Mouse (Mus musculus) MEL (cell line): ENCODE data around the gene Cpped1. TPM values are rescaled to one million over a fixed set of nuclear protein-coding genes. Genes with fewer than 3 reads are reported as not detected.

Experiments used
- DNase-seq: peaks from one replicate; pipeline ENCODE4 v3.0.0; 2011; ENCODE audit warnings: low read depth, low spot score
- H3K27ac ChIP-seq: 2 replicates; pipeline ENCODE4 v1.5.1; 2012; ENCODE audit warnings: low read depth, mild to moderate bottlenecking, control low read depth, low read length, moderate library complexity; ENCODE audit not compliant: control insufficient read depth
- H3K27me3 ChIP-seq, 2 experiments: fragments of 150-350 bp in 1 of 2; sonication (generic) in 1 of 2; 2 replicates each; pipeline ENCODE4 v1.6.1; 2012; ENCODE audit warnings: low read length in 2 of 2, mild to moderate bottlenecking in 2 of 2, improper control_type of control experiment in 1 of 2, moderate library complexity in 1 of 2; ENCODE audit not compliant: insufficient read depth in 2 of 2, control insufficient read depth in 1 of 2
- H3K36me3 ChIP-seq, 2 experiments: 2 replicates each; pipeline ENCODE4 v1.6.1; 2012 to 2014; ENCODE audit warnings: low read length in 2 of 2, improper control_type of control experiment in 1 of 2, inconsistent platforms in 1 of 2, mild to moderate bottlenecking in 1 of 2; ENCODE audit not compliant: insufficient read depth in 2 of 2, control insufficient read depth in 1 of 2
- H3K4me1 ChIP-seq, 2 experiments: fragments of 150-350 bp in 1 of 2; sonication (generic) in 1 of 2; 2 replicates each; pipeline ENCODE4 v1.6.1; 2012; ENCODE audit warnings: low read length in 2 of 2, improper control_type of control experiment in 1 of 2, mild to moderate bottlenecking in 1 of 2; ENCODE audit not compliant: insufficient read depth in 2 of 2, control insufficient read depth in 1 of 2
- H3K4me3 ChIP-seq, 2 experiments: fragments of 150-350 bp in 1 of 2; sonication (generic) in 1 of 2; 2 replicates each; pipeline ENCODE4 v1.5.1; 2012; ENCODE audit warnings: low read depth in 2 of 2, low read length in 2 of 2, mild to moderate bottlenecking in 2 of 2, moderate library complexity in 2 of 2, control low read depth in 1 of 2, improper control_type of control experiment in 1 of 2; ENCODE audit not compliant: control insufficient read depth in 1 of 2, insufficient read depth in 1 of 2
- H3K79me2 ChIP-seq: 2 replicates; pipeline ENCODE4 v1.6.1; 2012; ENCODE audit warnings: mild to moderate bottlenecking, low read length, moderate library complexity; ENCODE audit not compliant: control insufficient read depth, poor library complexity, insufficient read depth
- H3K9ac ChIP-seq: 2 replicates; pipeline ENCODE4 v1.6.1; 2012; ENCODE audit warnings: low read depth, mild to moderate bottlenecking, control low read depth, low read length, moderate library complexity; ENCODE audit not compliant: control insufficient read depth, poor library complexity, severe bottlenecking
- H3K9me3 ChIP-seq: fragments of 150-350 bp; sonication (generic); replicated peaks from 2 replicates; pipeline ENCODE4 v1.6.1; 2012; ENCODE audit warnings: mild to moderate bottlenecking, low read length, improper control_type of control experiment, moderate library complexity; ENCODE audit not compliant: insufficient read depth
- CHD1 ChIP-seq: IDR thresholded peaks from 2 replicates; pipeline ENCODE4 v1.6.1; 2012; ENCODE audit warnings: low read depth, mild to moderate bottlenecking, inconsistent platforms, low read length, improper control_type of control experiment
- ETS1 ChIP-seq: IDR thresholded peaks from 2 replicates; pipeline ENCODE4 v1.6.1; 2012; ENCODE audit warnings: low read depth, mild to moderate bottlenecking, inconsistent platforms, low read length, improper control_type of control experiment, moderate library complexity
- GABPA ChIP-seq: IDR thresholded peaks from 2 replicates; pipeline ENCODE4 v1.6.1; 2012; ENCODE audit warnings: low read depth, mild to moderate bottlenecking, inconsistent platforms, low read length, improper control_type of control experiment, moderate library complexity
- HCFC1 ChIP-seq: IDR thresholded peaks from 2 replicates; pipeline ENCODE4 v1.6.1; 2012; ENCODE audit warnings: low read depth, mild to moderate bottlenecking, inconsistent platforms, low read length, improper control_type of control experiment, moderate library complexity
- KAT2A ChIP-seq: conservative IDR thresholded peaks from 2 replicates; pipeline ENCODE4 v1.6.1; 2012; ENCODE audit warnings: low read depth, low read length, improper control_type of control experiment, inconsistent platforms
- MEF2A ChIP-seq: IDR thresholded peaks from 2 replicates; pipeline ENCODE4 v1.6.1; 2014; ENCODE audit warnings: low read depth, mild to moderate bottlenecking, inconsistent platforms, low read length, improper control_type of control experiment; ENCODE audit not compliant: poor library complexity, insufficient replicate concordance, severe bottlenecking; ENCODE audit errors: extremely low read depth
- MYB ChIP-seq: IDR thresholded peaks from 2 replicates; pipeline ENCODE4 v1.6.1; 2011; ENCODE audit warnings: mild to moderate bottlenecking, low read depth, low read length, improper control_type of control experiment
- NELFE ChIP-seq: IDR thresholded peaks from 2 replicates; pipeline ENCODE4 v1.6.1; 2011; ENCODE audit warnings: low read depth, low read length, improper control_type of control experiment
- NRF1 ChIP-seq: IDR thresholded peaks from 2 replicates; pipeline ENCODE4 v1.6.1; 2014; ENCODE audit warnings: low read depth, mild to moderate bottlenecking, inconsistent platforms, low read length, improper control_type of control experiment, moderate library complexity; ENCODE audit not compliant: poor library complexity, insufficient read depth, severe bottlenecking
- POLR2A ChIP-seq, 2 experiments: IDR thresholded peaks; 2 replicates each; pipeline ENCODE4 v1.6.1; 2011 to 2012; ENCODE audit warnings: low read length in 2 of 2, mild to moderate bottlenecking in 2 of 2, control low read depth in 1 of 2, improper control_type of control experiment in 1 of 2, low read depth in 1 of 2, moderate library complexity in 1 of 2; ENCODE audit not compliant: control insufficient read depth in 1 of 2, insufficient read depth in 1 of 2, poor library complexity in 1 of 2
- RAD21 ChIP-seq: IDR thresholded peaks from 2 replicates; pipeline ENCODE4 v1.6.1; 2011; ENCODE audit warnings: mild to moderate bottlenecking, low read depth, low read length, improper control_type of control experiment
- SIN3A ChIP-seq: IDR thresholded peaks from 2 replicates; pipeline ENCODE4 v1.6.1; 2012; ENCODE audit warnings: low read length, improper control_type of control experiment, inconsistent platforms
- TAL1 ChIP-seq: IDR thresholded peaks from 2 replicates; pipeline ENCODE4 v1.6.1; 2012; ENCODE audit warnings: mild to moderate bottlenecking, inconsistent platforms, low read length, moderate library complexity, mixed read lengths
- TBP ChIP-seq: IDR thresholded peaks from 2 replicates; pipeline ENCODE4 v1.8.0; 2011; ENCODE audit warnings: low read depth, low read length, improper control_type of control experiment
- TCF12 ChIP-seq: IDR thresholded peaks from 2 replicates; pipeline ENCODE4 v1.6.1; 2014; ENCODE audit warnings: low read depth, mild to moderate bottlenecking, inconsistent platforms, low read length, improper control_type of control experiment, moderate library complexity
- USF1 ChIP-seq: IDR thresholded peaks from 2 replicates; pipeline ENCODE4 v1.6.1; 2014; ENCODE audit warnings: low read depth, mild to moderate bottlenecking, inconsistent platforms, low read length, improper control_type of control experiment, moderate library complexity
- ZKSCAN1 ChIP-seq: IDR thresholded peaks from 2 replicates; pipeline ENCODE4 v1.6.1; 2012; ENCODE audit warnings: low read depth, mild to moderate bottlenecking, inconsistent platforms, low read length, improper control_type of control experiment, moderate library complexity
- polyA plus RNA-seq, 2 experiments: library from polyadenylated mRNA; stranded (reverse) in 1 of 2; unstranded in 1 of 2; fragments of >175 nt in 1 of 2; fragments of >200 nt in 1 of 2; gene quantifications; 2 replicates each; pipeline versions ENCODE4 v1.2.1 to v1.2.4; 2012; ENCODE audit warnings: low replicate concordance in 2 of 2, low read depth in 1 of 2; ENCODE audit not compliant: insufficient read length in 2 of 2, insufficient read depth in 1 of 2, missing spikeins in 1 of 2
- total RNA-seq: library from RNA; depleted of rRNA; stranded (reverse); fragments of 300-350 nt; gene quantifications from 2 replicates; pipeline ENCODE4 v1.2.3, GENCODE M21; 2012

The Cpped1 gene
- total and polyA plus RNA-seq, 3 experiments = 14.1 to 29.9 TPM; not detected in 1

DNA sequence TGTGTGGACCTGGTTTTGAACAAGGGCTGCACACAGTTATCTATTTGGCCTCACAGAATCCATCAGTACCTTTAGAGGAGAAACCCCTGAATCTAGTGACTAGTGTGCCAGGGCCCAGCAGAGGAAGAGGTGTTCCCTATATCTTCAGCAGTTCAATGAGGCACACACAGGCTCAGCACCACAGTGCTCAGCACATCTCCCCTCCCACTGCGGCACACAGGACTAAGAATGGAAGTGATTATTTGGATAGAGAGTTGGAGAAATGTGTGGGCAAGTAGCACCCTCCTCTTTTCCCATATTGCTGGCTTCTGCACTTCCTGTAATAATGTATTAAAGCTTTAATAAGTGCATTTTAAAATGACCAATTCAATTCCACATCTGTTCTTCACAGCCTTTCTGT, 80.4 kb downstream of the Cpped1 start:
- Histone ChIP-seq H3K4me3 (no peak overlapping the region), H3K9me3 (no peaks in the 10 kb centered on the region), H3K4me1 (no peaks in the 10 kb centered on the region), H3K27ac (no peak overlapping the region), H3K79me2 (no peaks in the 10 kb centered on the region), H3K36me3 (no peaks in the 10 kb centered on the region), H3K27me3 (no peaks in the 10 kb centered on the region), H3K9ac (no peak overlapping the region)
- no peak for DNase-seq
- no peak for TF ChIP-seq TAL1
- no peak for TF ChIP-seq ETS1
- no peak for TF ChIP-seq TBP
- no peak for TF ChIP-seq NRF1
- TF ChIP-seq MEF2A = no peak
- TF ChIP-seq GABPA = no peak
- no peak for TF ChIP-seq NELFE
- no peak for TF ChIP-seq KAT2A
- no peak for TF ChIP-seq RAD21
- no peak for TF ChIP-seq TCF12
- TF ChIP-seq HCFC1 = no peak
- TF ChIP-seq POLR2A (IDR thresholded peaks at IDR 0.05; ENCODE audit: control insufficient read depth in 1 of 2, insufficient read depth in 1 of 2, low read depth in 1 of 2, low read length in 2 of 2, poor library complexity in 1 of 2) = no peak
- TF ChIP-seq USF1 = no peak
- no peak for TF ChIP-seq ZKSCAN1
- TF ChIP-seq MYB = no peak
- no peak for TF ChIP-seq SIN3A
- no peak for TF ChIP-seq CHD1

DNA sequence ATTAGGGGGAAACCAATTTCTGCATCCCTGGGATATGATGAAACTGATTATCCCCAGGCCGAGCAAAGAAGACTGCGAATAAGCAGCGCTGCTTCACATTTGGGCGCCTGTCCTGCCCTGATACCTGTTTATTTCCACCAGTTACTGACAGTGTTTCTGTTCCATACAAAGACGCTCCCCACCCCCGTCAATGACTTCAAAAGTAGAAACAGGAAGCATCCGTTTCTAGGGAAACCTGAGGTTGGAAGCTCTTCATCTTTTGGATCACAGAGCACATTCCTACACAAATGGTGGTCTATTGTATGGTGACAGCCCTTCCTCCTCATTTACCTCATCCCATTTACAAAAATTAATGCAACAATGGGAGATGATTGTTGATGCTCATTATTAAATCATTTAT, 84.4 kb downstream of the Cpped1 start:
- H3K79me2 ChIP-seq = no peaks in the 10 kb centered on the region
- H3K27ac ChIP-seq = no peak overlapping the region
- no peak overlapping the region for H3K9ac ChIP-seq
- no peak for DNase-seq
- H3K9me3 ChIP-seq = no peaks in the 10 kb centered on the region
- no peaks in the 10 kb centered on the region for H3K27me3 ChIP-seq
- no peak for TF ChIP-seq TBP
- H3K36me3 ChIP-seq = no peaks in the 10 kb centered on the region
- no peaks in the 10 kb centered on the region for H3K4me1 ChIP-seq
- H3K4me3 ChIP-seq = no peak overlapping the region
